Mouse (Mus musculus): Measurements from ENCODE around the gene Noc4l. TPM values are rescaled to one million over a fixed set of nuclear protein-coding genes. Genes with fewer than 3 reads are reported as not detected.

Gene Noc4l
- polyA plus RNA-seq (2015; fragmentation: Nextera tagmentation; extraction: Ambion mirVana), result 47.2 and 48.5 TPM in 2 replicates

- ATAC-seq (ENCODE audit: insufficient read depth, low FRiP score), result peak; percentile 90
- peak within 1 kb of the TSS; percentile 37; the same call in 1 of the 2 replicates for H3K27ac ChIP-seq (ENCODE audit: low read length)
- peak within 1 kb of the TSS; percentile 85 for H3K4me2 ChIP-seq (ENCODE audit: low read depth, low read length)
- H3K27me3 ChIP-seq (ENCODE audit: control insufficient read depth, insufficient read depth, low read length), result no peaks in the 10 kb centered on the region
- WGBS, result under 1% methylated on average over 91 of the region's 91 CpGs
- peak within 1 kb of the TSS; percentile 90 for H3K9ac ChIP-seq (ENCODE audit: low read length)
- peak within 1 kb of the TSS; percentile 94 for H3K4me3 ChIP-seq (replicated peaks; ENCODE audit: low read length)
- no peaks in the 10 kb centered on the region for H3K9me3 ChIP-seq (replicated peaks; ENCODE audit: control insufficient read depth, low read length)
- peaks cover 23% of the 10 kb centered on the region; the same call in 1 of the 2 replicates for H3K36me3 ChIP-seq (ENCODE audit: control insufficient read depth, insufficient read depth, low read length)
- H3K4me1 ChIP-seq (ENCODE audit: control insufficient read depth, insufficient read depth, low read length), result peaks cover 11% of the 10 kb centered on the region; the same call in 1 of the 2 replicates
These were observed at the start of gene Noc4l, which contains the start of gene Ddx51 for GRCm38 (mm10) chr5:110652719-110653648. TSS of gene Noc4l (minus strand) at chr5:110653417. TSS of gene Ddx51 (plus strand) at chr5:110653451.

- Histone ChIP-seq H3K4me1 (ENCODE audit: control insufficient read depth, insufficient read depth, low read length) (no peaks in the 10 kb centered on the region), H3K4me2 (ENCODE audit: low read depth, low read length) (no peak overlapping the region), H3K9ac (ENCODE audit: low read length) (no peak overlapping the region), H3K4me3 (replicated peaks; ENCODE audit: low read length) (no peak overlapping the region), H3K9me3 (replicated peaks; ENCODE audit: control insufficient read depth, low read length) (no peaks in the 10 kb centered on the region), H3K27me3 (ENCODE audit: control insufficient read depth, insufficient read depth, low read length) (no peaks in the 10 kb centered on the region), H3K36me3 (ENCODE audit: control insufficient read depth, insufficient read depth, low read length) (peaks cover 15% of the 10 kb centered on the region; the same call in 1 of the 2 replicates), H3K27ac (ENCODE audit: low read length) (no peak overlapping the region)
- 90% methylated on average over 4 of the region's 4 CpGs for WGBS
- no peak for ATAC-seq (ENCODE audit: insufficient read depth, low FRiP score)
These were observed 45.4 kb upstream of the Noc4l start for GRCm38 (mm10) chr5:110698617-110699016.

- H3K9me3 ChIP-seq (replicated peaks; ENCODE audit: control insufficient read depth, low read length), result no peaks in the 10 kb centered on the region
- peaks cover 6% of the 10 kb centered on the region for H3K36me3 ChIP-seq (ENCODE audit: control insufficient read depth, insufficient read depth, low read length)
- no peak overlapping the region for H3K27ac ChIP-seq (ENCODE audit: low read length)
- no peaks in the 10 kb centered on the region for H3K27me3 ChIP-seq (ENCODE audit: control insufficient read depth, insufficient read depth, low read length)
- no peak overlapping the region for H3K9ac ChIP-seq (ENCODE audit: low read length)
- ATAC-seq (ENCODE audit: insufficient read depth, low FRiP score), result no peak
- H3K4me2 ChIP-seq (ENCODE audit: low read depth, low read length), result no peak overlapping the region
- 90% methylated on average over 8 of the region's 8 CpGs for WGBS
- no peaks in the 10 kb centered on the region for H3K4me1 ChIP-seq (ENCODE audit: control insufficient read depth, insufficient read depth, low read length)
- no peak overlapping the region for H3K4me3 ChIP-seq (replicated peaks; ENCODE audit: low read length)
These were observed 28.8 kb upstream of the Noc4l start for GRCm38 (mm10) chr5:110682041-110682440.

GRCm38 (mm10) chr5:110665486-110666121, 12.4 kb upstream of the Noc4l start:
- H3K9ac ChIP-seq (ENCODE audit: low read length), result no peak overlapping the region
- no peaks in the 10 kb centered on the region for H3K9me3 ChIP-seq (replicated peaks; ENCODE audit: control insufficient read depth, low read length)
- H3K4me3 ChIP-seq (replicated peaks; ENCODE audit: low read length), result no peak overlapping the region
- ATAC-seq (ENCODE audit: insufficient read depth, low FRiP score), result no peak
- no peaks in the 10 kb centered on the region for H3K4me1 ChIP-seq (ENCODE audit: control insufficient read depth, insufficient read depth, low read length)
- no peak overlapping the region for H3K4me2 ChIP-seq (ENCODE audit: low read depth, low read length)
- peaks cover 31% of the 10 kb centered on the region for H3K36me3 ChIP-seq (ENCODE audit: control insufficient read depth, insufficient read depth, low read length)
- WGBS, result 66% methylated on average over 6 of the region's 6 CpGs
- no peak overlapping the region for H3K27ac ChIP-seq (ENCODE audit: low read length)
- H3K27me3 ChIP-seq (ENCODE audit: control insufficient read depth, insufficient read depth, low read length), result no peaks in the 10 kb centered on the region

- Histone ChIP-seq H3K4me2 (ENCODE audit: low read depth, low read length) (no peak overlapping the region), H3K4me3 (replicated peaks; ENCODE audit: low read length) (no peak overlapping the region), H3K27ac (ENCODE audit: low read length) (no peak overlapping the region), H3K36me3 (ENCODE audit: control insufficient read depth, insufficient read depth, low read length) (peaks cover 31% of the 10 kb centered on the region), H3K9me3 (replicated peaks; ENCODE audit: control insufficient read depth, low read length) (no peaks in the 10 kb centered on the region), H3K4me1 (ENCODE audit: control insufficient read depth, insufficient read depth, low read length) (no peaks in the 10 kb centered on the region), H3K27me3 (ENCODE audit: control insufficient read depth, insufficient read depth, low read length) (no peaks in the 10 kb centered on the region), H3K9ac (ENCODE audit: low read length) (no peak overlapping the region)
- WGBS, result 78% methylated on average over 2 of the region's 2 CpGs
- no peak for ATAC-seq (ENCODE audit: insufficient read depth, low FRiP score)
These were observed 11.6 kb upstream of the Noc4l start for GRCm38 (mm10) chr5:110664750-110665269.

GRCm38 (mm10) chr5:110664041-110664440, 10.8 kb upstream of the Noc4l start:
- Histone ChIP-seq H3K36me3 (ENCODE audit: control insufficient read depth, insufficient read depth, low read length) (peaks cover 35% of the 10 kb centered on the region), H3K27ac (ENCODE audit: low read length) (no peak overlapping the region), H3K4me1 (ENCODE audit: control insufficient read depth, insufficient read depth, low read length) (no peaks in the 10 kb centered on the region), H3K9ac (ENCODE audit: low read length) (no peak overlapping the region), H3K4me2 (ENCODE audit: low read depth, low read length) (no peak overlapping the region), H3K27me3 (ENCODE audit: control insufficient read depth, insufficient read depth, low read length) (no peaks in the 10 kb centered on the region), H3K9me3 (replicated peaks; ENCODE audit: control insufficient read depth, low read length) (no peaks in the 10 kb centered on the region), H3K4me3 (replicated peaks; ENCODE audit: low read length) (no peak overlapping the region)
- no peak for ATAC-seq (ENCODE audit: insufficient read depth, low FRiP score)
- WGBS, result 94% methylated on average over 2 of the region's 2 CpGs

GRCm38 (mm10) chr5:110659682-110660081, 6.5 kb upstream of the Noc4l start:
- no peak overlapping the region for H3K4me3 ChIP-seq (replicated peaks; ENCODE audit: low read length)
- H3K9me3 ChIP-seq (replicated peaks; ENCODE audit: control insufficient read depth, low read length), result no peaks in the 10 kb centered on the region
- H3K9ac ChIP-seq (ENCODE audit: low read length), result no peak overlapping the region
- no peaks in the 10 kb centered on the region for H3K4me1 ChIP-seq (ENCODE audit: control insufficient read depth, insufficient read depth, low read length)
- H3K36me3 ChIP-seq (ENCODE audit: control insufficient read depth, insufficient read depth, low read length), result peaks cover 30% of the 10 kb centered on the region
- H3K27ac ChIP-seq (ENCODE audit: low read length), result no peak overlapping the region
- no peak for ATAC-seq (ENCODE audit: insufficient read depth, low FRiP score)
- H3K4me2 ChIP-seq (ENCODE audit: low read depth, low read length), result no peak overlapping the region
- H3K27me3 ChIP-seq (ENCODE audit: control insufficient read depth, insufficient read depth, low read length), result no peaks in the 10 kb centered on the region

GRCm38 (mm10) chr5:110653686-110654085, 469 bp upstream of the Noc4l start:
- peak; percentile 41 for ATAC-seq (ENCODE audit: insufficient read depth, low FRiP score)
- WGBS, result under 1% methylated on average over 37 of the region's 37 CpGs
- H3K4me2 ChIP-seq (ENCODE audit: low read depth, low read length), result peak overlapping the region; percentile 82
- H3K27me3 ChIP-seq (ENCODE audit: control insufficient read depth, insufficient read depth, low read length), result no peaks in the 10 kb centered on the region
- H3K27ac ChIP-seq (ENCODE audit: low read length), result no peak overlapping the region
- peak overlapping the region; percentile 94 for H3K4me3 ChIP-seq (replicated peaks; ENCODE audit: low read length)
- H3K9ac ChIP-seq (ENCODE audit: low read length), result peak overlapping the region; percentile 90
- peaks cover 11% of the 10 kb centered on the region; the same call in 1 of the 2 replicates for H3K4me1 ChIP-seq (ENCODE audit: control insufficient read depth, insufficient read depth, low read length)
- peaks cover 26% of the 10 kb centered on the region; the same call in 1 of the 2 replicates for H3K36me3 ChIP-seq (ENCODE audit: control insufficient read depth, insufficient read depth, low read length)
- H3K9me3 ChIP-seq (replicated peaks; ENCODE audit: control insufficient read depth, low read length), result no peaks in the 10 kb centered on the region

- Histone ChIP-seq H3K4me1 (ENCODE audit: control insufficient read depth, insufficient read depth, low read length) (no peaks in the 10 kb centered on the region), H3K4me3 (replicated peaks; ENCODE audit: low read length) (no peak overlapping the region), H3K27ac (ENCODE audit: low read length) (no peak overlapping the region), H3K9ac (ENCODE audit: low read length) (no peak overlapping the region), H3K4me2 (ENCODE audit: low read depth, low read length) (no peak overlapping the region), H3K27me3 (ENCODE audit: control insufficient read depth, insufficient read depth, low read length) (no peaks in the 10 kb centered on the region), H3K9me3 (replicated peaks; ENCODE audit: control insufficient read depth, low read length) (no peaks in the 10 kb centered on the region), H3K36me3 (ENCODE audit: control insufficient read depth, insufficient read depth, low read length) (peaks cover 20% of the 10 kb centered on the region)
- ATAC-seq (ENCODE audit: insufficient read depth, low FRiP score), result no peak
These were observed 6.8 kb downstream of the Noc4l start for GRCm38 (mm10) chr5:110646377-110646776.

All from stomach, embryonic 16.5 days (tissue).